Mouse (Mus musculus) hematopoietic stem cell, adult 5-6 weeks (primary cell): ENCODE data around the gene Epha10. TPM values are rescaled to one million over a fixed set of nuclear protein-coding genes. Genes with fewer than 3 reads are reported as not detected.

Experiments
- ATAC-seq, 2 experiments: fragments of 125-278 bp in 1 of 2; replicated peaks in 1 of 2; 2 replicates each; pipeline ENCODE4 v1.8.0; 2016 to 2017; ENCODE audit warnings: inconsistent platforms in 2 of 2, mild to moderate bottlenecking in 2 of 2, moderate number of reproducible peaks in 2 of 2, low read depth in 1 of 2, moderate TSS enrichment in 1 of 2; ENCODE audit not compliant: low FRiP score in 2 of 2, poor library complexity in 2 of 2, severe bottlenecking in 2 of 2, insufficient read depth in 1 of 2, low TSS enrichment in 1 of 2
- total RNA-seq: library from RNA; stranded (forward); fragments of 172-1452, 232-1000 nt; gene quantifications from 2 replicates; pipeline ENCODE4 v1.2.3, GENCODE M21; 2017

Epha10 gene
- not detected in 2 replicates for total RNA-seq

DNA sequence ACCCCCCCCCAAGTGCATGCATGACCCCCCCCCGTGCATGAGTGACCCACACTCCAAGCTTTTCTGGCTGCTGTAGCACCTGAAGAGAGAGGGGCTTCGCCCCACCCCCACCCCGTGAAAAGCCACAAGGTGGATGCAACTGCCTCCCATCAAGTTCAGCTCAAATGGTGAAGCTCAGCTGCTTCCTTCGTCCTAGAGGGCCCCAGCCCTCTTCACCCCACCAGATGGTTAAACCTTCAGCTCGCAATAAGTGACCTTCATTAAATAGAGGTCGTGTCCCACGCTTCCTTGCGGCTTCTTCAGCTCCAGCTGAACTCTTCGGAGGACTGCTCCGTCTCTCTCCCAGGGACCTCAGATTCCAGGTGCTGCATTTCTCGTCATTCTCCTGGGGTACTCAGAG is at the start of gene Epha10:
TSS of gene Epha10 (plus strand) at position 301 of the 400 bp plus-strand sequence.
- no peak for ATAC-seq

DNA sequence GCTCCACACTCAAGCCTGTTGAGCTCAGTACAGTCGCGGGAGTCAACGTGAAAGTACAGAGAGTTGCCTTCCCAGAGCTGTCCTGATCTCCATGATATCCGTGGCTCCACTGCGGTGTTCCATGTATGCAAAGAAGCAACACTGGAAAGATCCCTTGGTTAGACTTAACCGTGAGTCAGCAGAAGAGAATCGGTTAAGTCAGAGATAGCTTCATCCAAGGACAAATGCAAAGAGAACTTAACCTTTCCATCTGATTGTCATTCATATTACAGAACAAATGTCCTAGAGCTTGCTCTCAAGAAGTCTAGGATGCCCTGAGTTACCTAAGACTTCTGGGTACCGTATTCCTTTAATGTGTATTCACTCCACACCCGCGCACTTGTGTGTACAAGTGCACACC is 47.9 kb upstream of the Epha10 start:
- no peak for ATAC-seq

DNA sequence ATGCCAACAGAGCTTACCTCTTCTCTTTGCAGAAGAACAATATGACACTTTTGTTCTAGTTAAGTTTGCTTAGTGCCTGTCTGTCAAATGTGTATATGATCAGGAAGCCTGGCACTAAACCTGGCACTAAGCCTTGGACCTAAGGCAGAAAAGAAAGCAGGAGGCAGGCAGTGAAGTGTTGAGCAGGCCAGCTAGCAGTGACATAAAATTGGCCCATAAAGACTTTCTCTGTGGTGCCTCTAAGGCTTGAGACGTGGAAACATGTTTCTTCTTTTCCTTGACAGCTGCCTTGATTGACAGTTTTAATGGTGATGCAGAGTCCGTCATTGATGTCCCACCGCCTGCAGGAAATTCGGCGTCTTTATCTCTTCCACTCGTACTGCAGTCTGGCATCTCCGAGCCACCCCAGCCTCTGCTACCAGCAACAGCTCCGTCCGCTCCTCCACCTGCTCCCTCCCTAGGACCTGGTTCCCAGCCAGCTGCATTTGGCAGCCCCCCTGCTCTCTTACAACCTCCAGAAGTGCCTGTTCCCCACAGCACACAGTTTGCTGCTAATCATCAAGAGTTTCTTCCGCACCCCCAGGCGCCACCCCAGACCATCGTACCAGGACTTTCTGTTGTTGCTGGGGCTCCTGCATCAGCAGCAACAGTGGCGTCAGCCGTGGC is 42.5 kb upstream of the Epha10 start:
- no peak for ATAC-seq

DNA sequence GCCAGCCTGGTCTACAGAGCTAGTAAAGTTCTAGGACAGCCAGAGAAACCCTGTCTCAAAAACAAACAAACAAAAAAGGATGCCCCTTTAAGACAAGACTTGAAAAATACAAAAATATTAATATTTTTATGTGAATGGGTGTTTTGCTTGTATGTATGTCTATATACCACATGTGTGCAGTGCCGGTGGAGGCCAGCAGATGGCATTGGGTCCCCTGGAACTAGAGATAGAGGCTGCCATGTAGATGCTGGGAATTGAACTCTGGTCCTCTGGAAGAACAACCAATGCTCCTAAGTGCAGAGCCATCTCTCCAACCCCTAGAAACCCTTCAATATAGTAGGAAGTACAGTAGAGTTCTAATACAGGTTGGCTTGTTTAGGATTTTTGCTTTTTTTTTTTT is 39.7 kb upstream of the Epha10 start:
- no peak for ATAC-seq

DNA sequence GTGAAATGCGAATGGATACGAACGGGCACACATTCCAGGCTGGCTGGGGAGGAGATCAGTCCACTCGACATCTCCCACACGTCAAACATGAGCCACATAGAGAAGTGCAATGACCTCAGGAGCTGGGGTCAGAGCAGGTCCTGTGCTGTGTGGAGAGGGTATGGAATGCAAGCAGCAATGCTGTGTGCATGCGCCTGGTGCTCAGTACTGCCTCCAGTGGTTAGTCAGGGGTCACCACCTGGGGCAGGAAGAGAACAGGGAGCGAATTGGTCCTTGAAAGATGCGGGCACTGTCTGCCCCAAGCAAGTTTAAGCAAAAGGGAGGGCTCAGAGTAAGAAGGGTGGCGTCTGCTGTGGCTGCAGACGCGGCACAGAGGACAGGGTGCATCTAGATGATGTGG is 37.2 kb upstream of the Epha10 start:
- ATAC-seq, result peak; percentile 72 to 77; a peak in 3 of 4 replicates

DNA sequence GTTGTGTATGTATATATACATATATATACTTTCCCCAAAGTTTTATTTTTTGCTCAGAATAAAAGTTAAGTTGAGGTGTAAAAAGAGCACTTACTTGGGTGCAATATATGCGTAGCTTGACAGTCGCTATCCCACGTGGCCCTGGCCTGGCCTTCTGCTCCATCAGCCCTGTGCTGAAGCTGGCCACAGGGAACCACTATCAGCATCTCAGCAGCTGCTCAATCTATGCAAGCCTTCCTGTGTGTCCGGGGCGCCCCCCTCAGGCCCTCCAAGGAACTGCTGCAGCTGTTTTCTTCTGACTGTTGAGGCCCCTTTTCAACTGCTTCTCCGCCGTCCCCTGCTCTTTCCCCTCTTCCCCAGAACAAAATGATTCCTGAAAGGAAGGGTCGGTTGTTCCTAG is 33.1 kb upstream of the Epha10 start:
- ATAC-seq, result peak; percentile 56 to 67

DNA sequence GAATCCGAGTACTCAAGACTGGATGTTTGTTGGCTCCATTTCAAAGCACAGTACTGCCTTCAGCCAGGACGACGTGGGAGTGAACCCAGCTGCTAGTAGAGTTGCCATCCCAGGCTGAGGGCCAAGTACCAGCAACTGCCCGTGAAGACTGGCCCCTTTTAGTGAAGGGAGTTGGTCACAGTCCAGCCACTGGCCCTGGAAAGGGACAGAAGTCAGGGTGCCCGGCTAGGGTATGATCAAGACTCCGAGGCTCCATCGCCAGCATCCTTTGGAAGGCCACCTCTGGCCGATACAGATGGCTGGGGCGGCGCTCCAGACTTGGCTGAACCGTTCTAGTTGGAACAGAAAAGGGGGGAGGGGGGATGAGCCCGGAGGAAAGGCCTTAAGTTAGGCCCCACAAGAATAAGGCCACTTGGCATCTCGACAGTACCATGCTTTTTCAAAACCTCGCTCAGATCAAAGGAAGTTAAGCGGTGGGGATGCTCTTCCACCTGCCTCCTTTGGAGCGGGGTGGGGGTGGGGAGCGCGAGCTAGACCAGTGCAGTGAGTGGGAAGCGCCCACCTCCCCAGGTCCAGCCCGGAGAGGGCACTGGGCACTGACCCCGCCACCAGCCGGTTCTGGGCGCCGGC is 31.0 kb upstream of the Epha10 start:
- no peak for ATAC-seq

DNA sequence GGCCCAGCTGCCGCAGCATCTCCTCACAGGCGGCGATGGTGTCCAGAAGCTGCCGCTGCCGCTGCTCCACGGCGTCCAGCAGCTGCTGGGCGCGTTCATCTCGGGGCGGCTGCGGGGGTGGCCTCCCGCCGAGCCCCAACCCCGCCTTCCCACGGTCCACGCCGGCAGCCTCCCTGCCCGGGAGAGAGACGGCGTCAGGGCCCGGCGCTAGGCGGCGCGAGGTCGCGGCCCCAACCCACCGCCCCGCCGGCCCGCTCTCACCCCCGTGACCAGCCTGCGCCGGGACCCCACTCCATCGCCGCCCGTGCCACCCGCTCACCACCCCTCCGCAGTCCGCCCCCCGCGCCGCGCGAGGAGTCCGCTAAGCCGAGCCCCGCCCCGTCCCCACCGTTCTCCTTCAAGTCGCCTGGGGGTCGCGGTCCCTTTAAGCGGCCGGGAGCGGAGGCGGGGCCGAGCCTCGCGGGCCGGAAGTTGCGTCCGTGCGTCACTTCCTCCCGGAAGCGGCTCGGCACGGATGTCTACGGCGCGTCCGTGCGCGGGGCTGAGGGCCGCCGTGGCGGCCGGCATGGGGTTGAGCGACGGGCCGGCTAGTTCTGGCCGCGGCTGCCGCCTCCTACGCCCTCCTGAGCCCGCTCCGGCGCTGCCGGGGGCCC is 30.3 kb upstream of the Epha10 start, which contains the start of gene Yrdc:
TSS of gene Yrdc (plus strand) at position 419 of the 653 bp plus-strand sequence.
- ATAC-seq, result peak; percentile 53 to 73

DNA sequence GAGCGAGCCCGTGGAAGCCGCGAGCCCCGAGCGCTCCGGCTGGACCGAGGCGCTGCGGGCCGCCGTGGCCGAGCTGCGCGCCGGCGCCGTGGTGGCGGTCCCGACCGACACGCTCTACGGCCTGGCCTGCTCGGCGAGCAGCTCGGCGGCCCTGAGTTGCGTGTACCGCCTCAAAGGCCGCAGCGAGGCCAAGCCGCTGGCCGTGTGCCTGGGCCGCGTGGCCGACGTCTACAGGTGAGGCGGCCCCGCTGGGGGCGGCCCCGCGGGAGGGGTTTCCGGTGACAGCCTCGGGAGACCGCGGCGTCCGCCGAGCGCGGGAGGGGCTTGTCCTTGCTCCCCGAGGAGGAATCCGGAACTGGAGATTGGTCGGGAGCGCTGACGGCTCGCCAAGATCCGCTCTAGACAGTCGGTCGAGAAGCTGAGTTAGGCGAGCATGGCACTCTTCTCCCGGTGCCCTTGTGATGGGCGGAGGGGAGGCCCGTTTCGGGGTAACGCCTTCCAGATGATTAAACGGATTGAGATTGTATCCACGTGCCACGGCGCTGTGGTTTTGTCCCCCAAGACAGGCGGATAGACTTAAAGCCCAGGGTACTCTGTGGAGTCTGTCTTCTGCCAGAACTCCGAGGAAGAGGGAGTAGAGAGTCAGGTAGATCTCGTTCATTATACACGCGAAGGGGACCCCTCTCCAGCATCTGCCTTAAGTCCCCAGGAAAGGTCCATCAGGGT is 29.6 kb upstream of the Epha10 start, which contains the start of gene 1110065P20Rik:
TSS of gene 1110065P20Rik (minus strand) at position 264 of the 726 bp plus-strand sequence.
- ATAC-seq, result peak; percentile 13 to 56; a peak in 3 of 4 replicates

DNA sequence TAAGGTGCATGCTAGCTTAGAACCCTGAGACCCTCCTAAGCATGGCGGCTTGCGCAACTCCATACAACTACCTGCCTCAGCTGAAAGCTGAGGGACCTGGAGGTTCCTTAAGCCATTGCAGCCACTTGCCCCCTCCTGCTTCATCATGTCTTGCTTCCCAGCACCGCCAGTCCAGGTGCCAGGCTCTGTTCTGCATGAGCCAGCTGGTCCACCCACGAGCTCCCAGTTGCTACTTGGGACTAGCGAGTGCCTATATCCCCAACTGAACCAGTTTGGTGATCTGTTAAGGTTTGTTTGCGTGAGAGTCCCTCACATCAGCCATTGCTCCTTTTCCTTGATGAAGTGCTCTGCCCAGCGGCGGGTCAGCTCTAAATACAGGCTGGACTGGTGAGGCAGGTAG is 24.4 kb upstream of the Epha10 start:
- no peak for ATAC-seq

DNA sequence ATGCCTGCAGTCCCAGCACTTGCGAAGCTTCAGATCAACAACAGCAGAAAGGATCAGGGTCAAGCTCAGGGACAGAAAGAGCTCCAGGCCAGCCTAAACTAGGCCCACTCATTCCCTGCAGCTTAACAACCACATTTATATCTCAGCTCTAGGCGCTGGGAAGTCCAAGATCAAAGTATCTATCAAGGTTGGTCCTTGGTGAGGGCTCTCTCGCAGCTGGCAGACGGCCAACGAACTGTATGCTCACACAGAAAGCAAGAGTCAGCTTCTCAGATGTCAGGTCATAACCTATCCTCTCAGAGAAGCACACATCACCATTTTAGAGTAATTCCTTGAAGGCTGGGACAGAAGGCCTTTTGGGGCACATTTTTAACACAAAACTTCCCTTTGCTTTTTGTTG is 22.3 kb upstream of the Epha10 start:
- ATAC-seq, result no peak

DNA sequence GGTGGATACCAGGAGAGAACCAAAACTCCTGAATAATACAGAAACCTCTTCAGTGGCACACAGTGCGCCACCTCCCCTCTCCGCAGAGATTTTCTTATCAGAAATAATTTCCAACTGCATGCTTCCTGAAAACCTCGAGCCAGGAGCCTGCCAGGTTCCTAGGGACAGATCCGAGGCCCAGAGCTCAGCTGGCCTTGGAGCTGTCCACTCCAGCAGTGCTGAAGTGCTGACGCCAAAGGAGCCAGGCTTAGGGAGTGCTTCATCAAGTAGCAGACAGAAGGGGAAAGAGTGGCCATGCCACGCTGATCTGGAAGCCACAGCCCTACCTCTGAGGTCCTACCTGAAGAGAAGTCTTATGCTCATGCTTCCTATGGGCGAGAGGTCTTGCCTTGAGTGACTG is 20.3 kb upstream of the Epha10 start:
- peak; percentile 28 to 80; a peak in 2 of 4 replicates for ATAC-seq

DNA sequence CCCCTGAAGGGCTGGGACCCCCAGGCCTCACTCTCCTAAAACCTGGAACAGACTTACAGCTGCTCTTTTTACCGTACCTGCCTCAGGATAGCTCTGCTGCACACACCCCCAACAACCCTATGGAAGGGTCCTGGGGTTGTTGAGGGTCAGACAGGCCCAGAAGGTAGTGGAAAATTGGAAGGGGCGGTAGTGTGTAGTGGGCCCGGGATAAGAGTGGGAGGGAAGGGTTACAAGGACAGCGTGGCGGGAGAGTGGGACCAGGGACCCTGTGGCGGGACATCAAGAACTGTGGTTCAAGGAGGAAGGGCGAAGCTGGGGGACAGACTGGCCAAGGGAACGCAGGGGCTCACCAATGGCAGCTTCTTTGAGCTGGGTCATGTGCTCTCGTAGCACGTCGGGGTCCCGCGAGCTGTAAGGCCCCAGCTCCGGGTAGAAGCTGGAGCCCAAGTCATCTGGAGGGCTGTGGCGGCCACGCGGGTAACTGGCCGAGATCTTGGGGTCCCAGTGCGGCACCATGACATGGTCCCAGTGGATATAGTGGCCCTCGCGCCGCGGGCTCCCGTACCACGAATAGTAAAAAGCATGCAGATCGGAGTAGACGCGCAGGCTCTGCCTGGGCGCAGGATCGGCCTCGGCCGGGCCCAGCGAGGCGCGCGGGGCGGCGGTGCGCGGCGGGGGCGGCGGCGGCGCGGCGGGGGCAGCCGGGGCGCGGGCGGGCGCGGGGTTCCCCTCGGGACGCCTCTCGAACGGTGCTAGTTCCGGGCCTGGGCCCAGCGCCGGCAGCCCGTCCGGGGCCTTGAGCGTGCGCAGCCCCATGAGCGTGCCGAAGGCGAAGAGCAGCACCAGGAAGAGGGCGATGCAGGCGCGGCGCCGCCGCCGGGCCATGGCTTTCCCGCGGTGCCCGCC is 19.2 kb upstream of the Epha10 start, which contains the start of gene Maneal:
TSS of gene Maneal (minus strand) at position 889 of the 906 bp plus-strand sequence.
- no peak for ATAC-seq

DNA sequence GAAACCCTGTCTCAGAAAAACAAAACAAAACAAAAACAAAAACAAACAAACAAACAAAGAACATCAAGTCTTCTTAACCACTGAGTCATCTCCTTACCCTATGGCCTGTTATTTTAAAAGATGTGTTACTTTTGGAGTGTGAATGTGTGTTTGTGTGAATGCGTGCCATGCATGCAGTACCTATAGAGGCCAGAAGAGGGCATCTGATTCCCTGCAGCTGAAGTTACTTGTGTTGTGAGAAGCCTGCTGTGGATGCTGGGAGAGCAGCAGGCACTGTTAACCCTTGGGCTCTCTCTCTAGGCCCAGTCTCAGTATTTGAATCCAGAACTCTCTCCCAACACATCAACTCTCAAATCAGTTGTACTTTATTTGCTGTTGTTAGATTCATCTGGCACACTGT is 8.0 kb upstream of the Epha10 start:
- no peak for ATAC-seq

DNA sequence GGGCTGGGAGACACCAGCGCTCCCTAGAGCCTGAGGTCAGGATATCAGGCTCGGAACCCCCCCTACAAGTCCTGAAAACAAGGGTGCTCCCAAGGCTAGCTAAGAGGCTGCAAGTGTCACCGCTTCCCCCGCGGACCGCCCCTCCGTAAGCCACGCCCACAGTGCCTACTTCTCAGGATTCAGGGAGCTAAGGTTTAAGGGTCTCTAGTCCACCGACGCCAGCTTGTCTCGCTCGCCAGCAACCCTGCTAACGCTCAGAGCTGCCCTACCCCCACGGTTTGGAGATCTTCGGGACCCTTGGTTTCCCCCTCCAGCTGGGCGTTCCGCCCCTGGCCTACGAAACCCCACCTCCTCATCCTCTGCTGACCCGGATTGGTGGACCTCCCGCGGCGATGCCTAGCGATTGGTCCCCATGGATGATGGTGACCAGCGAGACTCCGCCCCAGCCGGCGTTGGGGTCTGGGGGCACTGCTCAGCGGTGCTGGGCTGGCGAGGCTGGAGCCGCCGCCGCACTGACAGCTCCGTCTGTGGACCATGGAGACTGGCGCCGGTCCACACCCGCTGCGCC is 726 bp downstream of the Epha10 start:
- no peak; a peak in 1 of 4 replicates for ATAC-seq

DNA sequence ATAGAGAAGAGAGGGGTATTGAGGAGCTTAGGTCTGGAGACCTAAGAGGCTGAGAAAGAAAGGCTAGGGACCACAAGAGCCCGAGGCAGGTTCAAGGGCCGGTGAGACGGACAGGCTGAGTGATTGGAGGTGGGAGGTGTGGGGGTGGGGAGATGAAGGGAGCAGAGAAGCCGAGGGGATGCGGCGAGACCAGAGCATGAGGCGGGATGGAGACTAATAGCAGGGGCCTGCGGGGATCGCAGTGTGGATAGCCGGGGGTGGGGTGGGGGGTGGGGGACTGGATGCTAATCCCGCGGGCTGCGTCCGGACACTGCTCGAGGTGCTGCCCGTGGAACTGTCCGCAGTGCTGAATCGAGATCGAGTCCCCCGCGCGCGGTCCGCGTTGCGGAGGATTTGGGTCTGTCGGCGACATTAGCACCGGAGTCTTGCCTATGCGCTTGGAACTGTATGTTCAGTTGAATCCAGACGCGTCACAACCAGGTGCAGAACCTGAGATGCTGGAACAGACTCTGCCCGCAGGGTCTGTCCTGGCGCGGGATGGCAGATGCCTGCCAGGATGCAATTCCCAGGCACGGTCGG is 1.5 kb downstream of the Epha10 start:
- peak in 1 of 2 experiments; percentile 64; a peak in 2 of 4 replicates for ATAC-seq
